12 mouse cellular contexts compared by ENCODE assay signal in genomic region chr1:136527163-136527562, GRCm38 (mm10).
DNase-seq lines count a peak whose midpoint lies in the region.
"Had no signal": no experiment of that assay in that cellular context is flagged by ENCODE, and none has a peak within 500 bp of the region (broad histone marks: within the 10 kb centered on the region; RNA-seq: fewer than 3 reads in every experiment).

No protein-coding gene starts in this region.

- intact Hi-C loops in left cerebral cortex, postnatal 36 days (cut with DNase I) = loop anchor here (10.0 kb wide), 1 partner anchor 232 kb away; no protein-coding TSS in a partner anchor

- DNase-seq in layer of hippocampus, adult 9-11 months = peak; percentile 32
- DNase-seq in layer of hippocampus, postnatal 36 days = no peak
- peak; percentile 12 for DNase-seq in retina, postnatal 1 day
- DNase-seq in retina, embryonic 14.5 days (ENCODE audit: low spot score) = no peak
- DNase-seq in left cerebral cortex, postnatal 36 days (ENCODE audit: low spot score in 2 of 2) = peak; percentile 30 to 49
- peak; percentile 47 for DNase-seq in telencephalon, adult 2 months (ENCODE audit: low read depth, low spot score)
- DNase-seq in adrenal gland, adult 2 months = no peak
- no peak for DNase-seq in urinary bladder, postnatal 36 days (ENCODE audit: low spot score in 2 of 2)
- DNase-seq: adrenal gland, postnatal 36 days; cerebellum, adult 8-10 months; kidney, adult 11 months; liver had no signal

Comparison
In these comparisons a context has a peak if more than half of its experiments do, and no peak if none do; other contexts are left out.
1. DNase-seq: peak in layer of hippocampus, adult 9-11 months (single experiment), retina, postnatal 1 day (single experiment), left cerebral cortex, postnatal 36 days (2 of 2) and telencephalon, adult 2 months (single experiment); none in layer of hippocampus, postnatal 36 days (0 of 2), retina, embryonic 14.5 days (single experiment), adrenal gland, adult 2 months (single experiment) and urinary bladder, postnatal 36 days (0 of 2).